Mouse (Mus musculus): ENCODE results near the gene Rabep1. TPM values are rescaled to one million over a fixed set of nuclear protein-coding genes. Genes with fewer than 3 reads are reported as not detected.
"Not testable (repeated sequence)": the region's sequence is repeated elsewhere in the genome, so short reads cannot be mapped to it uniquely, and the experiment has no call there.

Rabep1 gene
- polyA plus RNA-seq, 1 experiment from 2014 or later: 77.0 TPM

- 64% methylated on average over 4 of the region's 4 CpGs for WGBS
- no peak overlapping the region for H3K9ac ChIP-seq (replicated peaks; ENCODE audit: low read length)
- no peak overlapping the region for H3K4me3 ChIP-seq (replicated peaks; ENCODE audit: low read depth, low read length)
- H3K4me2 ChIP-seq (ENCODE audit: low read length): no peak overlapping the region
- H3K9me3 ChIP-seq (ENCODE audit: control insufficient read depth, low read length): no peaks in the 10 kb centered on the region
- no peaks in the 10 kb centered on the region for H3K27me3 ChIP-seq (ENCODE audit: control insufficient read depth, insufficient read depth, low read length)
- DNase-seq: no peak
- no peak overlapping the region for H3K27ac ChIP-seq (replicated peaks; ENCODE audit: low read depth, low read length)
- ATAC-seq (ENCODE audit: low FRiP score, low TSS enrichment): no peak
- H3K4me1 ChIP-seq (ENCODE audit: control insufficient read depth, insufficient read depth, low read length): peaks cover 21% of the 10 kb centered on the region
- H3K36me3 ChIP-seq (ENCODE audit: control insufficient read depth, insufficient read depth, low read length): no peaks in the 10 kb centered on the region
These were observed 1.6 kb upstream of the Rabep1 start for GRCm38 (mm10) chr11:70842983-70843382.

- H3K4me1 ChIP-seq (ENCODE audit: control insufficient read depth, insufficient read depth, low read length): peaks cover 21% of the 10 kb centered on the region
- no peaks in the 10 kb centered on the region for H3K27me3 ChIP-seq (ENCODE audit: control insufficient read depth, insufficient read depth, low read length)
- H3K36me3 ChIP-seq (ENCODE audit: control insufficient read depth, insufficient read depth, low read length): no peaks in the 10 kb centered on the region
- H3K4me2 ChIP-seq (ENCODE audit: low read length): peak overlapping the region; percentile 76
- peak overlapping the region; percentile 94; the same call in 1 of the 2 replicates for H3K9ac ChIP-seq (replicated peaks; ENCODE audit: low read length)
- no peaks in the 10 kb centered on the region for H3K9me3 ChIP-seq (ENCODE audit: control insufficient read depth, low read length)
- ATAC-seq (ENCODE audit: low FRiP score, low TSS enrichment) (peak; percentile 34; the same call in 1 of the 2 replicates), DNase-seq (no peak)
- 18% methylated on average over 12 of the region's 12 CpGs for WGBS
- peak overlapping the region; percentile 90; the same call in 1 of the 2 replicates for H3K27ac ChIP-seq (replicated peaks; ENCODE audit: low read depth, low read length)
- H3K4me3 ChIP-seq (replicated peaks; ENCODE audit: low read depth, low read length): peak overlapping the region; percentile 96
These were observed 652 bp upstream of the Rabep1 start for GRCm38 (mm10) chr11:70843701-70844551.

DNA sequence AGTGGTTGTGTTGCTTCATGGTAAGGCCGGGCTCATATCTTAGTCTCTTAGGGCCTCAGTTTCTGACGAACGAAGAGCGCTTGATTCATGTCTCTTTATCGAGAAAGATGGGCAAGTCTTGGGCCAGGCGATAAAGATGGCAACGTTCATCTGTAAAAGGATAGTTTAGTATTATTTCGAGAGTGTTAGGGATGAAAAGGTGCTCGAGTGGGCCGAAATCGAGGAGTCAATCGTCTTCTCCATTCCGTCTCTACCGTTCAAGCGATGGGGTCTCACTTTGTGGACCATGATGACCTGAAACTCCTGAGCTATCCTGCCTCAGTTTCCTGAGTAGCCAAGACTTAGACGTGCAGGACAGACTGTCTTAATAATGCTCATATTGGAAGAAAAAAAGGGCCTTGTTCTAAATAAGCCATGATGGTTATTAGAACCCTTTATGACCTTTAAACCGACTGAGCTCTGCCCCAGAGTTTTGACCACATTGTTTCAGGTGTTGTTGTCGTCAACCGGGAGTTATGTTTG is 940 bp downstream of the Rabep1 start:
- peak overlapping the region; percentile 76 for H3K4me2 ChIP-seq (ENCODE audit: low read length)
- peak overlapping the region; percentile 90; the same call in 1 of the 2 replicates for H3K27ac ChIP-seq (replicated peaks; ENCODE audit: low read depth, low read length)
- no peaks in the 10 kb centered on the region for H3K36me3 ChIP-seq (ENCODE audit: control insufficient read depth, insufficient read depth, low read length)
- DNase-seq (no peak), ATAC-seq (ENCODE audit: low FRiP score, low TSS enrichment) (no peak)
- H3K27me3 ChIP-seq (ENCODE audit: control insufficient read depth, insufficient read depth, low read length): no peaks in the 10 kb centered on the region
- WGBS: 8% methylated on average over 19 of the region's 19 CpGs
- H3K4me3 ChIP-seq (replicated peaks; ENCODE audit: low read depth, low read length): peak overlapping the region; percentile 96
- H3K9ac ChIP-seq (replicated peaks; ENCODE audit: low read length): peak overlapping the region; percentile 94
- no peaks in the 10 kb centered on the region for H3K9me3 ChIP-seq (ENCODE audit: control insufficient read depth, low read length)
- peaks cover 21% of the 10 kb centered on the region for H3K4me1 ChIP-seq (ENCODE audit: control insufficient read depth, insufficient read depth, low read length)

DNA sequence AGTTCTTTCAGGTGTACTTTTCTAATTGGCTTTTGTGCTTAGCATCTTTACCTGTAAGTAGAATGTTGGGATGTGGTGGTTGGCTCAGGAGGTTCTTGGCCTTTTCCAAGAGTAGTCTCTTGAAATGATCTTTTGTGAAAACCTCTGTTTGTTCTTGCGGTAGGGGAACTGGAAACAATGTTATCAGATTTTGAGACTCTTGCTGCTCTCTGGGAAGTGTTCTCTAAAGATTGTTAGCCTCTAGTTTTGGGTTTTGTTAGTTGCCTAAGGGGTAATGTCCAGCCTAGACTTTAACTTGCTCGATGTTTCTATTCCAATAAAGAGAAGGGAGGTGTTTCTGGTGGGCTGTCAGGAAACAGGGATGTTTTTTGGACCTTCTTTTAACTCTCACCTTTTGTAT is 1.5 kb downstream of the Rabep1 start:
- Histone ChIP-seq H3K4me2 (ENCODE audit: low read length) (peak overlapping the region; percentile 76), H3K9me3 (ENCODE audit: control insufficient read depth, low read length) (no peaks in the 10 kb centered on the region), H3K9ac (replicated peaks; ENCODE audit: low read length) (0 out of 2 replicates have a peak overlapping the region, but pooled peaks have one; percentile 94), H3K36me3 (ENCODE audit: control insufficient read depth, insufficient read depth, low read length) (no peaks in the 10 kb centered on the region), H3K4me3 (replicated peaks; ENCODE audit: low read depth, low read length) (peak overlapping the region; percentile 96), H3K27ac (replicated peaks; ENCODE audit: low read depth, low read length) (no peak overlapping the region), H3K27me3 (ENCODE audit: control insufficient read depth, insufficient read depth, low read length) (no peaks in the 10 kb centered on the region), H3K4me1 (ENCODE audit: control insufficient read depth, insufficient read depth, low read length) (peaks cover 21% of the 10 kb centered on the region)
- no peak for DNase-seq
- 71% methylated on average over 2 of the region's 2 CpGs for WGBS
- ATAC-seq (ENCODE audit: low FRiP score, low TSS enrichment): no peak

GRCm38 (mm10) chr11:70860371-70860770 is 15.8 kb downstream of the Rabep1 start:
- DNase-seq: no peak
- no peak for ATAC-seq (ENCODE audit: low FRiP score, low TSS enrichment)
- Histone ChIP-seq H3K27ac (replicated peaks; ENCODE audit: low read depth, low read length) (no peak overlapping the region), H3K36me3 (ENCODE audit: control insufficient read depth, insufficient read depth, low read length) (no peaks in the 10 kb centered on the region), H3K4me3 (replicated peaks; ENCODE audit: low read depth, low read length) (no peak overlapping the region), H3K4me1 (ENCODE audit: control insufficient read depth, insufficient read depth, low read length) (no peaks in the 10 kb centered on the region), H3K9me3 (ENCODE audit: control insufficient read depth, low read length) (no peaks in the 10 kb centered on the region), H3K27me3 (ENCODE audit: control insufficient read depth, insufficient read depth, low read length) (no peaks in the 10 kb centered on the region), H3K4me2 (ENCODE audit: low read length) (no peak overlapping the region), H3K9ac (replicated peaks; ENCODE audit: low read length) (no peak overlapping the region)
- 89% methylated on average over 1 of the region's 1 CpGs for WGBS

DNA sequence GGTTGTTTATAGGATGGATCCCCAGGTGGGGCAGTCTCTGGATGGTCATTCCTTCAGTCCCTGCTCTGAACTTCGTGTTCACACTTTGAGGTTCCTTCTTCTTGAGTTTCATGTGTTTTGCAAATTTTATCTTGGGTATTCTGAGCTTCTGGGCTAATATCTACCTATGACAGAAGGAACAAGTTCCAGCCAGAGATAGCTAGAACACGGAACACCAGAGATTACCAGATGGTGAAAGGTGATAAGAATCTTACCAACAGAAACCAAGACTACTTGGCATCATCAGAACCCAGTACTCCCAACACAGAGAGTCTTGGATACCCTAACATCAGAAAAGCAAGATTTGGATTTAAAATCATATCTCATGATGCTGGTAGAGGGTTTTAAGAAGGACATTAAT is 18.6 kb downstream of the Rabep1 start:
- H3K9me3 ChIP-seq (ENCODE audit: control insufficient read depth, low read length); H3K36me3 ChIP-seq (ENCODE audit: control insufficient read depth, insufficient read depth, low read length); H3K4me1 ChIP-seq (ENCODE audit: control insufficient read depth, insufficient read depth, low read length); H3K9ac ChIP-seq (replicated peaks; ENCODE audit: low read length); H3K4me2 ChIP-seq (ENCODE audit: low read length); DNase-seq; H3K4me3 ChIP-seq (replicated peaks; ENCODE audit: low read depth, low read length); H3K27me3 ChIP-seq (ENCODE audit: control insufficient read depth, insufficient read depth, low read length); ATAC-seq (ENCODE audit: low FRiP score, low TSS enrichment); H3K27ac ChIP-seq (replicated peaks; ENCODE audit: low read depth, low read length): not testable (repeated sequence)
- WGBS: 92% methylated on average over 2 of the region's 2 CpGs

DNA sequence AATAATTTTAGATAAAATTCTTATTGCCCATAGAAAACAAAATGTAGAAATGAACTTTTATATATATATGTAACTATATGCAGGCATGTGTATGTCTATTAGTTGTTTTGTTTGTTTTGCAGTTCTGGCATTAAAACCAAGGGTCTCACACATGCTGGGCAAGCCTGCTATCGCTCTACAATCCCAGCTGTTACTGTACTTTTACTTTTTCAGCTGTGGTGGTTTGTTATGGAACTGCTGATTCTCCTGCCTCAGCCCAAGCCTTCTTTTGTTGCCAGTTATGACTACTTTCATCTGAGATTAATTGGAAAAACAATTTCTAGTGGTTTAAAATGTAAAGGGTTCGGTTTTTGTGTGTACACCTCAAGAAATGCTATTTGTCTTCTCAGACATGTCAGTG is 20.6 kb downstream of the Rabep1 start:
- H3K36me3 ChIP-seq (ENCODE audit: control insufficient read depth, insufficient read depth, low read length): no peaks in the 10 kb centered on the region
- no peak overlapping the region for H3K27ac ChIP-seq (replicated peaks; ENCODE audit: low read depth, low read length)
- ATAC-seq (ENCODE audit: low FRiP score, low TSS enrichment) (no peak), DNase-seq (no peak)
- H3K9me3 ChIP-seq (ENCODE audit: control insufficient read depth, low read length): no peaks in the 10 kb centered on the region
- no peak overlapping the region for H3K4me2 ChIP-seq (ENCODE audit: low read length)
- WGBS: 86% methylated on average over 2 of the region's 2 CpGs
- no peaks in the 10 kb centered on the region for H3K4me1 ChIP-seq (ENCODE audit: control insufficient read depth, insufficient read depth, low read length)
- no peak overlapping the region for H3K4me3 ChIP-seq (replicated peaks; ENCODE audit: low read depth, low read length)
- no peak overlapping the region for H3K9ac ChIP-seq (replicated peaks; ENCODE audit: low read length)
- no peaks in the 10 kb centered on the region for H3K27me3 ChIP-seq (ENCODE audit: control insufficient read depth, insufficient read depth, low read length)

GRCm38 (mm10) chr11:70869263-70869662 is 24.7 kb downstream of the Rabep1 start:
- whole genome bisulfite sequencing: 97% methylated on average over 3 of the region's 3 CpGs
- H3K4me2 ChIP-seq (ENCODE audit: low read length): no peak overlapping the region

GRCm38 (mm10) chr11:70869811-70870210 is 25.2 kb downstream of the Rabep1 start:
- H3K9me3 ChIP-seq (ENCODE audit: control insufficient read depth, low read length): no peaks in the 10 kb centered on the region
- no peak overlapping the region for H3K27ac ChIP-seq (replicated peaks; ENCODE audit: low read depth, low read length)
- DNase-seq (no peak), ATAC-seq (ENCODE audit: low FRiP score, low TSS enrichment) (no peak)
- peaks cover 6% of the 10 kb centered on the region for H3K4me1 ChIP-seq (ENCODE audit: control insufficient read depth, insufficient read depth, low read length)
- H3K9ac ChIP-seq (replicated peaks; ENCODE audit: low read length): no peak overlapping the region
- no peak overlapping the region for H3K4me3 ChIP-seq (replicated peaks; ENCODE audit: low read depth, low read length)
- no peaks in the 10 kb centered on the region for H3K27me3 ChIP-seq (ENCODE audit: control insufficient read depth, insufficient read depth, low read length)
- no peak overlapping the region for H3K4me2 ChIP-seq (ENCODE audit: low read length)
- WGBS: 89% methylated on average over 2 of the region's 2 CpGs
- H3K36me3 ChIP-seq (ENCODE audit: control insufficient read depth, insufficient read depth, low read length): no peaks in the 10 kb centered on the region

More at GRCm38 (mm10) chr11:70869263-70869662, 24.7 kb downstream of the Rabep1 start:
- DNase-seq: no peak
- ATAC-seq (ENCODE audit: low FRiP score, low TSS enrichment): no peak
- peaks cover 5% of the 10 kb centered on the region for H3K4me1 ChIP-seq (ENCODE audit: control insufficient read depth, insufficient read depth, low read length)
- no peak overlapping the region for H3K27ac ChIP-seq (replicated peaks; ENCODE audit: low read depth, low read length)
- no peaks in the 10 kb centered on the region for H3K36me3 ChIP-seq (ENCODE audit: control insufficient read depth, insufficient read depth, low read length)
- H3K27me3 ChIP-seq (ENCODE audit: control insufficient read depth, insufficient read depth, low read length): no peaks in the 10 kb centered on the region
- no peak overlapping the region for H3K9ac ChIP-seq (replicated peaks; ENCODE audit: low read length)
- H3K4me3 ChIP-seq (replicated peaks; ENCODE audit: low read depth, low read length): no peak overlapping the region
- H3K9me3 ChIP-seq (ENCODE audit: control insufficient read depth, low read length): no peaks in the 10 kb centered on the region
